1 mouse cellular context compared by ENCODE assay signal in genomic region chr1:43827763-43828194, GRCm38 (mm10).
A peak's percentile ranks its signal among the peaks of the same experiment; 100 is the strongest.
TF ChIP-seq lines count a peak whose summit lies in the region.

Gene Uxs1 (minus strand): TSS chr1:43827800.

TF ChIP-seq in CH12.LX, 34 proteins besides CTCF, POLR2A, EP300 and RAD21 (continued from another document):
- TF ChIP-seq TBP (conservative IDR thresholded peaks at IDR 0.05; ENCODE audit: low read depth, low read length) (no peak), SMC3 (IDR thresholded peaks at IDR 0.05; ENCODE audit: low read depth, low read length) (no peak), JUN (IDR thresholded peaks at IDR 0.05; ENCODE audit: insufficient read depth, low read depth, low read length) (no peak), USF1 (IDR thresholded peaks at IDR 0.05; ENCODE audit: low read depth, low read length) (no peak), MAX (IDR thresholded peaks at IDR 0.05; ENCODE audit: low read length) (peak; percentile 85), CHD2 (IDR thresholded peaks at IDR 0.05; ENCODE audit: low read length) (0 out of 2 replicates have a peak, but pooled peaks have one; percentile 16), MYC (IDR thresholded peaks at IDR 0.05; ENCODE audit: low read depth, low read length) (0 out of 2 replicates have a peak, but pooled peaks have one; percentile 24), JUND (conservative IDR thresholded peaks at IDR 0.05; ENCODE audit: low read depth, low read length) (no peak), KAT2A (IDR thresholded peaks at IDR 0.05; ENCODE audit: insufficient replicate concordance, low read length) (0 out of 2 replicates have a peak, but pooled peaks have one; percentile 40), MEF2A (IDR thresholded peaks at IDR 0.05; ENCODE audit: borderline replicate concordance, low read depth, low read length) (peak; percentile 29; the same call in 1 of the 2 replicates), ZNF384 (IDR thresholded peaks at IDR 0.05; ENCODE audit: low read depth, low read length) (no peak)
TF ChIP-seq in CH12.LX: peak in this region for 16.
